Mouse (Mus musculus) lung, postnatal 0 days (tissue): Measurements from ENCODE around the gene Slc36a3.
A peak's percentile ranks its signal among the peaks of the same experiment; 100 is the strongest.

Experiments
- CTCF ChIP-seq: IDR thresholded peaks from 2 replicates; pipeline ENCODE4 v1.5.1; 2016; ENCODE audit warnings: antibody characterized with exemption, mild to moderate bottlenecking
- EP300 ChIP-seq: IDR thresholded peaks from 2 replicates; pipeline ENCODE4 v1.6.1; 2016; ENCODE audit warnings: antibody characterized with exemption, mild to moderate bottlenecking, control low read depth

GRCm38 (mm10) chr11:55164723-55165122 is 13.2 kb upstream of the Slc36a3 start:
- TF ChIP-seq EP300, result no peak
- peak; percentile 80 for TF ChIP-seq CTCF
